Mouse (Mus musculus): ENCODE measurements around the gene Nyx. TPM values are rescaled to one million over a fixed set of nuclear protein-coding genes. Genes with fewer than 3 reads are reported as not detected.
"Not testable (repeated sequence)": the region's sequence is repeated elsewhere in the genome, so short reads cannot be mapped to it uniquely, and the experiment has no call there.

The Nyx gene
- polyA plus RNA-seq (2012; rRNA removed) = 0.38 and 0.40 TPM in 2 replicates

GRCm38 (mm10) chrX:13465810-13466209 lies at the start of gene Nyx:
Gene Nyx, plus strand, starts transcription at chrX:13466110.
- H3K4me1 ChIP-seq (ENCODE audit: control insufficient read depth, insufficient read depth, low read length) = peaks cover 2% of the 10 kb centered on the region
- TF ChIP-seq POLR2A (IDR thresholded peaks at IDR 0.05; ENCODE audit: extremely low read depth, insufficient read depth, low read length) (no peak), CTCF (IDR thresholded peaks at IDR 0.05; ENCODE audit: extremely low read depth, insufficient read depth, low read length) (no peak)
- peak within 1 kb of the TSS; percentile 49; the same call in 1 of the 2 replicates for H3K27ac ChIP-seq (ENCODE audit: insufficient read depth, low read length)
- H3K4me3 ChIP-seq (ENCODE audit: insufficient read depth, low read length) = no peak within 1 kb of the TSS

- Histone ChIP-seq H3K4me3 (ENCODE audit: insufficient read depth, low read length) (no peak overlapping the region), H3K4me1 (ENCODE audit: control insufficient read depth, insufficient read depth, low read length) (no peaks in the 10 kb centered on the region), H3K27ac (ENCODE audit: insufficient read depth, low read length) (no peak overlapping the region)
- TF ChIP-seq CTCF (IDR thresholded peaks at IDR 0.05; ENCODE audit: extremely low read depth, insufficient read depth, low read length) (no peak), POLR2A (IDR thresholded peaks at IDR 0.05; ENCODE audit: extremely low read depth, insufficient read depth, low read length) (no peak)
Measured at GRCm38 (mm10) chrX:13422047-13422446, 43.9 kb upstream of the Nyx start.

GRCm38 (mm10) chrX:13431421-13431820 lies 34.5 kb upstream of the Nyx start:
- H3K4me1 ChIP-seq (ENCODE audit: control insufficient read depth, insufficient read depth, low read length) = no peaks in the 10 kb centered on the region
- no peak overlapping the region for H3K4me3 ChIP-seq (ENCODE audit: insufficient read depth, low read length)
- no peak overlapping the region for H3K27ac ChIP-seq (ENCODE audit: insufficient read depth, low read length)
- TF ChIP-seq POLR2A (IDR thresholded peaks at IDR 0.05; ENCODE audit: extremely low read depth, insufficient read depth, low read length) (no peak), CTCF (IDR thresholded peaks at IDR 0.05; ENCODE audit: extremely low read depth, insufficient read depth, low read length) (no peak)

- H3K4me1 ChIP-seq (ENCODE audit: control insufficient read depth, insufficient read depth, low read length); H3K4me3 ChIP-seq (ENCODE audit: insufficient read depth, low read length); H3K27ac ChIP-seq (ENCODE audit: insufficient read depth, low read length): not testable (repeated sequence)
Measured at GRCm38 (mm10) chrX:13436042-13436441, 29.9 kb upstream of the Nyx start.

GRCm38 (mm10) chrX:13456544-13456943 lies 9.4 kb upstream of the Nyx start:
- H3K4me1 ChIP-seq (ENCODE audit: control insufficient read depth, insufficient read depth, low read length); H3K27ac ChIP-seq (ENCODE audit: insufficient read depth, low read length); H3K4me3 ChIP-seq (ENCODE audit: insufficient read depth, low read length): not testable (repeated sequence)

GRCm38 (mm10) chrX:13458766-13459165 lies 7.1 kb upstream of the Nyx start:
- Histone ChIP-seq H3K27ac (ENCODE audit: insufficient read depth, low read length) (no peak overlapping the region), H3K4me1 (ENCODE audit: control insufficient read depth, insufficient read depth, low read length) (0 out of 2 replicates have a peak, but pooled peaks cover 2% of the 10 kb centered on the region), H3K4me3 (ENCODE audit: insufficient read depth, low read length) (no peak overlapping the region)
- TF ChIP-seq POLR2A (IDR thresholded peaks at IDR 0.05; ENCODE audit: extremely low read depth, insufficient read depth, low read length) = no peak
- no peak for TF ChIP-seq CTCF (IDR thresholded peaks at IDR 0.05; ENCODE audit: extremely low read depth, insufficient read depth, low read length)

GRCm38 (mm10) chrX:13461266-13462261 lies 4.3 kb upstream of the Nyx start:
- H3K4me1 ChIP-seq (ENCODE audit: control insufficient read depth, insufficient read depth, low read length) = 0 out of 2 replicates have a peak, but pooled peaks cover 2% of the 10 kb centered on the region
- H3K4me3 ChIP-seq (ENCODE audit: insufficient read depth, low read length) = peak overlapping the region; percentile 37
- TF ChIP-seq POLR2A (IDR thresholded peaks at IDR 0.05; ENCODE audit: extremely low read depth, insufficient read depth, low read length) = no peak
- TF ChIP-seq CTCF (IDR thresholded peaks at IDR 0.05; ENCODE audit: extremely low read depth, insufficient read depth, low read length) = peak; percentile 48
- peak overlapping the region; percentile 80 for H3K27ac ChIP-seq (ENCODE audit: insufficient read depth, low read length)

- H3K4me1 ChIP-seq (ENCODE audit: control insufficient read depth, insufficient read depth, low read length) = peaks cover 2% of the 10 kb centered on the region; the same call in 1 of the 2 replicates
- no peak overlapping the region for H3K27ac ChIP-seq (ENCODE audit: insufficient read depth, low read length)
- H3K4me3 ChIP-seq (ENCODE audit: insufficient read depth, low read length) = no peak overlapping the region
- no peak for TF ChIP-seq POLR2A (IDR thresholded peaks at IDR 0.05; ENCODE audit: extremely low read depth, insufficient read depth, low read length)
- TF ChIP-seq CTCF (IDR thresholded peaks at IDR 0.05; ENCODE audit: extremely low read depth, insufficient read depth, low read length) = no peak
Measured at GRCm38 (mm10) chrX:13462982-13463517, 2.9 kb upstream of the Nyx start.

- Histone ChIP-seq H3K4me3 (ENCODE audit: insufficient read depth, low read length) (no peak overlapping the region), H3K27ac (ENCODE audit: insufficient read depth, low read length) (peak overlapping the region; percentile 49; the same call in 1 of the 2 replicates), H3K4me1 (ENCODE audit: control insufficient read depth, insufficient read depth, low read length) (no peaks in the 10 kb centered on the region; the same call in none of the 2 replicates)
- TF ChIP-seq CTCF (IDR thresholded peaks at IDR 0.05; ENCODE audit: extremely low read depth, insufficient read depth, low read length) (no peak), POLR2A (IDR thresholded peaks at IDR 0.05; ENCODE audit: extremely low read depth, insufficient read depth, low read length) (no peak)
Measured at GRCm38 (mm10) chrX:13466681-13467080, 771 bp downstream of the Nyx start.

GRCm38 (mm10) chrX:13467121-13467571 lies 1.2 kb downstream of the Nyx start:
- Histone ChIP-seq H3K4me3 (ENCODE audit: insufficient read depth, low read length) (no peak overlapping the region), H3K4me1 (ENCODE audit: control insufficient read depth, insufficient read depth, low read length) (no peaks in the 10 kb centered on the region; the same call in none of the 2 replicates), H3K27ac (ENCODE audit: insufficient read depth, low read length) (no peak overlapping the region; the same call in 1 of the 2 replicates)
- no peak for TF ChIP-seq POLR2A (IDR thresholded peaks at IDR 0.05; ENCODE audit: extremely low read depth, insufficient read depth, low read length)
- TF ChIP-seq CTCF (IDR thresholded peaks at IDR 0.05; ENCODE audit: extremely low read depth, insufficient read depth, low read length) = no peak
